Mouse (Mus musculus): ENCODE data around the gene Spata5.

Gene Spata5

DNA sequence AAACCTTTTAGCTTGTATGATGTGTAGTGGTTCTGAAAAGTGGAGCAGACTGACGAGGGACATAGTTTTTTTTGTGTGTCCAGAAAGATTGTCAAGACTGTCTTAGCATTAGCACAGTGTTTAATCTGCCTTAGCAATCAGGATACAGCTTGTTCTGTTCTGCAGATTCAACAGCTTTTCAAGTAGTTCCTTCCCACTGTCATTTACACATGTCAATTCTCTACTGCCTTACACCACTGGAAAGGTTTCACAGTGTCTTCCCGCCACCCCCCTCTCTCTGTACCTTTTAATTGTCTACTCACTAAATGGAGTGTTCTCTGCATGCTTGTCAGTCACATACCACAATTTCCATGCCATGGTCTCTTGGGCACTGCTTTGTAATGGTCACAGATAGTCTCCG is 1.5 kb downstream of the Spata5 start:
- no peak for DNase-seq

DNA sequence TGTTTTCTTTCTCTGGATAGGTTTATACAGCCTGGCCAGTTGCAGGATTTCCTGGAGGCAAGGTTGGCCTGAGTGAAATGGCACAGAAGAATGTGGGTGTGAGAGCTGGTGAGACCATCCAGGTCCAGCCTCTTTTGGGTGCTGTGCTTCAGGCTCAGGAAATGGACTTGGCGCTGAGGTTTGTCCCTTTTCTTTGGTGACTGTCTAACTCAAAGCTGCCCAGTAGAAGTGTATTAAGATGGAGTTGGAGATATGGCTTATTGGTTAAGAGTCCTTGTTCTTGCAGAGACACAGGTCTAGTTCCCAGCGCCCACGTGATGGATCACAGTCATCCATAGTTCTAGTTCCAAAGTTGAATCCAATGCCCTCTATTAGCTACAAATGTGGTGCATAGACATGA is 6.4 kb downstream of the Spata5 start:
- DNase-seq, result no peak

DNA sequence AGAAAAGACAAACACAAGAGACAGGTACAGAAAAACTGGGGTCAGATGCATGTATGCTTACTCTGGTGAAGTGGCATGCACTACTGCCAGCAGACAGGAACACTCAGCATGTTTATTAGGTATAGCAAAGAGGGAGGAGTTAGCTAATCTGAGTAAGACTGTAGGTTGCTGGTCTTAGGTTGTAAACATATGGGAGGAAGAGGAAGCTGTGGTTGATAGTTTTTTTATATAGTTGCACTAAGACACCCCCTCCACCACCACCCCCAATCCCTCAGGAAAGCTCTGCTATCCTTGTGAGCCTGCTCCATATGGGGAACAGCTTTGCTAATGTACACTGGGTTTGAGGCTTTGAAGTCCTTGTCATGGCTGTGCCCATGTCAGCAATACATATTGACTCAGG is 10.7 kb downstream of the Spata5 start:
- no peak for DNase-seq

GRCm38 (mm10) chr3:37439770-37440169 is 20.1 kb downstream of the Spata5 start:
- no peak for DNase-seq

DNA sequence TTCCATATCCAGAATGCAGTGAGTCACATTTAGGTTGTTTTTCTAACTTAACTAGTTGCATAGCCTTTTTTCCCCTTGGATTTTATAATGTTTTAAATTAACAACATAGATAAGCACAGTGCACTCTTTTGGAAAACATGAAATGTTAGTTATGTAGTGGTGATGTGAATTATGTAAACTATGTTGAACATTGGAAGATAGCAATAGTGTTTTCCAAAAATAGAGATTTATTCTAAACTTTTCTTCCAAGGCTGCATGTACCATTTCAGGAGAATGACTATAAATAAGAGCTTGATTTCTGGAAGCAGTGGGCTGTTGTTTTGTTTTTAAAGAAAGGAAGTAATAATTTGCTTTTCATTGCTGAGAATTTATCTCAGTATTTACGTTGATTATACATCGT is 23.7 kb downstream of the Spata5 start:
- DNase-seq, result no peak

DNA sequence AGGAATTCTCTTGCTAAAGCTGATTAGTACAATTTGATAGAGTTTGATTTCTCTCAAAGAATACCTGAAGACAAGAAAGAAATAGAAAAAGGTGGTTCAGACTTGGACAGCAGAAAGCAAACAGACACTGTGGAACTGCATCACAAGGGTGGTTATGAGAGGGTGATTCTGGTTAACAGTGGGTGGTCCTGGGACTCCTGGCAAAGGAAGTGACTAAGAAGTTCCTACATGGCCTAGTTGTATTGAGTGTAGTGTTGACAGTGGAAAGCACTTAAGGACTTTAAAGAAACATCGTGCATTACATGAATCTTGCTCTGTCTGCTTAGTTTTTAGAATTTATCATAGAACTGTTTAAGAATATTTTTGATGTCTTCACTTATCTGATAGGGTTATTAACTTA is 36.3 kb downstream of the Spata5 start:
- no peak for DNase-seq

GRCm38 (mm10) chr3:37468170-37468569 is 48.5 kb downstream of the Spata5 start:
- no peak for DNase-seq

DNA sequence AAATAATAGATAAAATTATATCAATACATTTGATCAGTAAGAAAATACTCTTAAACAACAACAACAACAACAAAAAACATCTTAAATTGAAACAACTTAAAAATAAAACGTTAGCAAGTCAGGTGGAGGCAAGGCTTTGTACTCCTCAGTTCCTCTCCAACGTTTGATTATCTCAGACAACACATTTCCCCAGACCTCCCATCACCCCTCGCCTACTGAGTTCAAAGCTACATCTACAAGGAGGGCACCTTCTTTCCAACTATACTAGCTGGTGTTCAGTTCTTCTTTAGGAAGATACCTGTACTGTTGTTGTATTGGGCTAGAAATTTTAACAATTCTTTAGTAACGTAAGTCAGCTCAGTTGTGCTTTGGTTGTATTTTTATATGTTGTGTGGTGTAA is 49.7 kb downstream of the Spata5 start:
- no peak for DNase-seq

DNA sequence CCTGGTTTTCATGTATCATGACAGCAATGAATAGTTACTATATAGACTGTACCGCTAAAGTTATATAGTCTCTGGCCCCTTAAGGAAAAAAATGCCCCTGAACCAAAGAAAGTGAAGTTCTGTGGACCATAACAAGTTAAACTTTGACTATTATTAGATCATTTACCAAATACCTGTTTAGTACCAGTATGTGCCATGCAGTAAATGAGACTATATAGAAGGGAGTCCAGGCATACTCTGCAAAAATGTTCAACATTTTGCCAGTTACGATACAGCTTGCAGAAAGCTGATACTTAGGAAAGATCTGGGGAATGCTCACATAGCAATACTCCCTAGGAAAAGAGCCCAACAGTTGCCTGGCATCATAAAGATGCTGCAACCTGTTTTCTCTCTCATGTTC is 51.2 kb downstream of the Spata5 start:
- no peak for DNase-seq

DNA sequence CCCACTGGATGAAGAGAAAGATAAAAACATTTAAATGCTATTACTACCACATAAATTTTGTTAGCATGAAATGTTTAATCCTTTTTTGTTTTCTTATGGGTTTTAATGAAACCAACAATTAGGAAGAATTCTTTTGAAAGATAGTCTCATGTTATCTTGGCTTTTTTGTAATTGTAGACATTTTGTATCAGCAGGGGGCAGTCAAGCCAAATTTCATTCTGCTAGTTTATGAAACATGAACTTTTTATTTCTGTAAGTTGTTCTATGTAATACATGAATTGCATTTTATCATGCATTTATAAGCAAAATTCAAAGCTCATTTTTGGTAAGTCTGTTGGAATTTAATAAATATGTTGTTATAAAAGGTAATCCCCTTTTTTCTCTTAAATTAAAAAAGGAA is 52.8 kb downstream of the Spata5 start:
- no peak for DNase-seq

DNA sequence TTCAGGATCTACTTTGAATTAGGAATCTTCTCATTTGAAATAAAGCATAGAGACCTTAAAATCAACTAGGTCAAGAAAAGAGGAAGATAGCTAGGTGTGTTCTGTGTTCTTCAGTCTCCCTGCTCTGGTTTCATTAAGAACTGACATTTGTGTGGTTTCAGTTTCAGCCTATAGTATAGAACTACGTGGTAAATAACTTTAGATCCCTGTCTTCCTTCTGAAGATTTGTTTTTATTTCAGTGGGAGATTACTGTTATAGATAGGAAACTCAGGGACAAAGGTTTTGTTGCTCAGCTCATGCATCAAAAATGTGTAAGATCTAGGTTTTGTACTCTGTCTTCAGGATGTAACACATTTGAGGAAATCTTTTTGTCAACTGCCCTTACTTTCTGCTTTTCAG is 56.8 kb downstream of the Spata5 start:
- DNase-seq, result no peak

- no peak for DNase-seq
Measured at GRCm38 (mm10) chr3:37477438-37478188, 57.9 kb downstream of the Spata5 start.

- no peak for DNase-seq
Measured at GRCm38 (mm10) chr3:37479771-37480170, 60.1 kb downstream of the Spata5 start.

GRCm38 (mm10) chr3:37481295-37481694 is 61.6 kb downstream of the Spata5 start:
- no peak for DNase-seq

- no peak for DNase-seq
Measured at GRCm38 (mm10) chr3:37482720-37483119, 63.0 kb downstream of the Spata5 start.

DNA sequence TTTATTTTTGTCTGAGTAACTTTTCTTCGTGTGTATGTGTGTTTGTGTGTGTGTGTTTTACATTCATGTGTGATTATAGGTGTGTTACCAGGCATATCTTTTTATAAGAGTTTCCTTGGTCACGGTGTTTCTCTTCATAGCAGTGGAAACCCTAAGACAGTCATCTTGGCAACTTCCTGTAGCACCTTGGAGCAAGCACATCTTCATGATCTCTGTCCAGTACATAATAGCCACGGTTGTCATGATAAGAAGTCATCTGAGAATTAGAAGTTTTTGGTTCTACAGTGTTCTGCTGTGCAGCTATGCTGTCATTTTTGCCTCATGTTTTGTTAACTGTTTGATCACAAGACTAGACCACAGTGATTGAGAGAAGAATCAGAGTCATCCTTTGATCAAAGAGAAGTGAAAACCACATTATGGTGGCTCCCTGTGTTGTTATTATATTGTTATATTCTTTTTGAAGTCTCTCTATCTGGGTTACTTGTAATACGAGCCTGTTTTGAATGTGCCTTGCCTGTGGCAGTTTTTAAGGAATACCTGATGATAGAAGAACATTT is 64.1 kb downstream of the Spata5 start:
- DNase-seq, result no peak

DNA sequence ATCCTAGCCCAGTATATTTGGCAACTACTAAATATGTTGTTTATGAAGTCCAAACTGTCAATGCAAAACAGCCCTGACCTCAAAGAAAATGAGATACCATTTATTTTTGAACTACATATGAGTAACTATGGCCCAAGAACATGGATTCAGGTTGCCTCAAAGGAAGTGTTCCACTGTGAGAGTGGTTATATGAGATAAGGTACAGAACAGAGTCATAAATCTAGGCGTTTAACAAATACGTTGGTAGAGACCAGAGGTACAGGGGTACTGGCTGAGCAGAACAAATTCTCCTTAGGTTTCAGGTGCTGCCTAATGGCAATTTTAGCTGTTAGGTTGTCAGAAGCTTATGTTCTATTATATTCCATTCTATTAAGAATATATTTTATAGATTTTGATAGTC is 67.9 kb downstream of the Spata5 start:
- DNase-seq, result no peak

DNA sequence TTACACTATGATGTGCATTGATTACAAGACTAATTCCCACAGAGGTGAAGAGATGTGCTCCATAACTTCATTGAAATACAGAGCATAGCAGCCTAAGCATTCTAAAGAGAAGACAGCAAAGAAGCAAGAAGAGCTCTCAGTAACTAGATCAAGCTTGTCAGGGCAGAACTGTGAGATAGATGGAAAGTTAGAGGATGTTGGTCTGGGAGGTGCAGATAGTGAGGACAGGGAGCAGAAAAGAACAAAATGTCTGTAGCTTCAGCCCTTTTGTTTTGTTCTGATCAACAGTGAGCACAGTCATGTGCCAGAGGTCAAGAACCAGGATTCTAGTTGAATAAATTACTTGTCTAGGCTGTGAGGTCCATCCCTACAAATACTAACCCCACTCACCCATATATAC is 68.5 kb downstream of the Spata5 start:
- DNase-seq, result no peak

DNA sequence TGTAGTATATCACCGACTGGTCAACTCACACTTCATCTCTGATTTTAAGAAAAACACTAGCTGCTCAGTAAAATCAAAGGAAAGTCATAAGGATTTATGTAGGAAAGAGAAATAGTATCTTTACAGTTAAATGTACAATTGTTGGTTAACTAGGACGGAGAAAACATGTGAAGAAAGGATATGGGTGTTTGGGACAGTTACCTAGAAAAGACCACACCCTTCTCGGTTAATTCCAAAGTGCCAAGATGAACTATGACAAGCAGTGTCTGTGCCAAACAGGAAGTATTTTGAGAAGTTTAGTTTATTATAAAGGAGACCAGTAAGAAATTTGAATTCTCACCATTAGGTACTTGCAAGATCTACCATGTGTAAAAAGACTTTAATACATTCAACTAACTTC is 70.3 kb downstream of the Spata5 start:
- no peak for DNase-seq

DNA sequence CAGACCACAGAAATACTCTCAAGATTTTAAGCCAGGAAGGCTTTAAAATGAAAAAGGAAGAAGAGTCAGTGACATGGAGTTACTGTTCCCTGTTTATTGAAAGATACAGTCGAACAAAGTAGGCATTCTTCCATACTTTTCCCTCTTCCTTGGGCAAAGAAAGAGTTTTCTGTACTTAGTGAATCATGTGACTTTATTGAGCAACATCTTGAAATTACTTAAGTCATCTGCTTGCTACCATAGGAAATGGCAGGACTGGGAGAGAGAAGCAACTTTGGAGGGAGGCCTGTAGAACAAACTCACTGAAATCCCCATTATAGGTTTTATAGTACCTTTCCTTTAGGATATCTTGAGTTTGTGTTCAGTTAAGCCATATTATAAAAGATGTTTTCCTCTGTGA is 81.2 kb downstream of the Spata5 start:
- DNase-seq, result no peak

DNA sequence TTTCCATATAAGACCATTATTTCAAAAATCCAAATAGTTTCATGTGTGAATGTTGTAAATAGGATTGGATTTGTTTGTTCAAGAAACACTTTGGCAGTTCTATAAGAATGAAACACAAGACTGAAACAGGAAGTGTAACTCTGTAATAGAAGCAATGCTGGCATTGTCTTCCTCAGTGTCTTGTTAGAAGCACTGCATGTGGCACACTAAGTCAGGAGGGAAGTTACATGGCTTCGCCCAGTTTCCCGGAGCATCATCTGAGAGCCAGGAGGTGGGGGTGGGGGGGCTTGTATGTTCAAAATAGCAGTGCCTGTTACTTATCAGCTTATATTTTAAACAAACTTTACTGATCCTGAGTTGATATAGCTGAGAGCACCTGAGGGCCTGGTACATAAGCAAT is 82.9 kb downstream of the Spata5 start:
- no peak for DNase-seq

GRCm38 (mm10) chr3:37503846-37504245 is 84.2 kb downstream of the Spata5 start:
- DNase-seq, result no peak

DNA sequence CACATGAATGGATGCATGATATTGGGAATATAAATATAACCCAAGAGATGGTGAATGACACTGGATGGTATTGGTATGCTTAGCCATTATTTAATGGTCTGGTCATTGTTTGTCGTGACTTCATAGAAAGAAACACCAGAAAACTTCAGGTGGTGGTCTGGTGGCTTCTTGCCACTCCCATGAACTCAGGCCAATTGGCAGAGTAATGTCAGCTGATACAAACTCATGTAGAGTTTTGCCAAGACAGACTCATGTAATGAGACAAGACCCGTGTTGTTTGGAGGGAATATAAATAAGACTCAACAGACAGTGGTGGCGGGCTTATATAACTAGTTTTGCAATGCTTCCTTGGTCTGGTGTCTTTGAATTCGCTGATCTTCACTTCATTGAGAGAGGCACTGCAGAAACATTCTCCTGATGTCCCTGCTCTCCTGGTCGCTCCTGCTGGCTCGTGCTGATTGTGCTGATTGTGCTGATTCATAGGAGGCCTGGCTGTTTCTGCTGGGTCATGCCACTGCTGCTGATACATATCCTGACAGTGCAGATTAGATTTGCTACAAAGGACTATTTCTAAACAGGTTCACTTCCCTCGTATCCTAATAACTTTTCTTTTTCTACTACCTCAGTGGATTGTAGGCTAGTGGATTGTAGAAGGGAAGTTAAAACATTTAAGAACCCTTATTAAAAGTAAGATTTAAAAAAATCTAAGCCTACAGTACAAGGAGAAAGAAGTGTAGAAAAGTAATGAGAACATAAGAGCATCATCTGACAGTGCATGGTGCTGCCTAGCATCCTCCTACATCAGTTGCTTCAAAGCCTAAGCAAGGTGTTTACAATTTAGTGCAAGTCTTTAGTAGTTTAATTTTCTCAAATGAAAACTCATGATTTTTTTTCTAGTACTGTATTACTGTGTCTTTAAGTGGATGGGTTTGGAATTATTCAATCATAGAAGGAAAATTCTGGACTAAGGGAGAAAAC is 90.6 kb downstream of the Spata5 start:
- DNase-seq, result no peak

DNA sequence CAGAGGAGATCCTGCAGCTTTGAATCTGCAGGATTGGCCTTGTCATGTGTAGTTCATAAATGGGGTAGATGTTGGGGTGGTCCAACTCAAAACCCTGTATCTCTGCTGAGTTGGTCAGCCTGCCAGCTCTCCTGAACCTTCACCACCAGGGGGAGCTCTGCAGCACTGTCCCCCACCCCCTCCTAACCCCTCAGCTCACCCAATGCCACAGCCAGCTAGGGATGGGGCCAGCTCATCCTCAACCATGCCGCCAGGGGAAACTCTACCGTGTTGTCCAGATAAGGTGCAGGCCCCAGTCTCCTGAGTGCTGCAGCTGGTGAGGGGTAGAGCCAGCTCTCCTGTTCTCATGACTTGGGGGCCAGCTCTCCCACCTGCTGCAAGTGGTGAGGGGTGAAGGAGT is 95.8 kb downstream of the Spata5 start:
- DNase-seq, result no peak
